Mouse (Mus musculus): ENCODE measurements around the gene Zfp653.
"Not testable (repeated sequence)": the region's sequence is repeated elsewhere in the genome, so short reads cannot be mapped to it uniquely, and the experiment has no call there.

The Zfp653 gene

DNA sequence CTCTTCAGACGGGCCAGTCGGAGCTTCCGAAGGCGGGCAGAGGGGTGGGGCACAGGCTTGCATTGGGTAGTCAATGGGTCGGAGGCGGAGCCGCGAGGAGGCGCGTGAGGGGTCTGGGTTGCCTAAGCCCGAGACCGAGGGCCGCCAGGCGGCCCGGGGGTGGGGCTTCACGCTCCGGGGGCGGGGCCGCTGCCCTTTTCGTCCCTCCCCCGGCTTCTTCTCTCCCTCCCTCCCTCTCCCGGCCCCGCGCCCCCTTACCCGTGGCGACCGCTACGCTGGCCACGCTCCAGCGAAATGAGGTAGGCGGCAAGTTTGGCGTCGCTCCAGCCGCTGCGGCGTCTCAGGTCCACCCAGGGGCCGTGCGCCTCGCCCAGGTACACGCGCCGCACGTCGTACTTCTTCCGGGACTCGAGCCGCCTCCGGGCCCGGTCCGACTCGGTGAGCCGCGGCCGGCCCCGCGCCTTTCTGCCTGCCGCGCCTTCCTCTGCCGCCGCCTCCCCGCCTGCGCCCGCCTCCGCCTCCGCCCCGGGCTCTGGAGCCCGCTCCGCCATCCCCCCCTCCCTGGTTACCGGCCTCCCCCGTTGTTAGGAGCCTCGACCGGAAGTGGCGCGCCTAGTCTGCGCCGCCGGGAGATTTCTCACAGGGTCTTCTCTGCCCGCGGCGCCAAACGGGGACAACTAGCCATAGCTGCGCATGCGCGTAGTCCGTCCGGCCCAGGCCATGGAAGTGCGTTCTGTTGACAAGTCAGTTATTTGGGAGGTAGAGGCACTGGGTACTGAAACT lies at the start of gene Zfp653, which contains the start of gene Gm49318:
Gene Zfp653 (minus strand): TSS at position 586 of the 783 bp plus-strand sequence.
Gene Gm49318 (minus strand): TSS at position 469 of the 783 bp plus-strand sequence.
- peak; percentile 99 for DNase-seq

DNA sequence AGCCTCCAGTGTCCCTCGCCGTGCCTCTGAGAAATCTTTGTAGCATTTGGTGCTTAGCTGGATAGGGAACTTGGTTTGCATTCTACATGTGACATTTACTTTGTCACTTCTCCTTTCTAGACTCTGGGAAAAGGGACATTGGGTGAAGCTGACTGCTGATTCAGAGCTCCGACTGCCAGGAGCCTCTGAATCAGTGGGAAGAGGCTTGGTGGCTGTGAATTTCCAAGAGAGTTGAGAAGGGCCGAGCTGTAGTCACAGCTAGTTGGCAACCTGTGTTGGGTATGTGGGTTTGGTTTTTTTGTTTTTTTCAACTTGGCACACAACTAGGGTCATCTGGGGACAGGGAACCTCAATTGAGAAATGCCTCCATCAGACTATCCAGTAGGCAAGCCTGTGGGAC lies 48.4 kb upstream of the Zfp653 start:
- DNase-seq: no peak

DNA sequence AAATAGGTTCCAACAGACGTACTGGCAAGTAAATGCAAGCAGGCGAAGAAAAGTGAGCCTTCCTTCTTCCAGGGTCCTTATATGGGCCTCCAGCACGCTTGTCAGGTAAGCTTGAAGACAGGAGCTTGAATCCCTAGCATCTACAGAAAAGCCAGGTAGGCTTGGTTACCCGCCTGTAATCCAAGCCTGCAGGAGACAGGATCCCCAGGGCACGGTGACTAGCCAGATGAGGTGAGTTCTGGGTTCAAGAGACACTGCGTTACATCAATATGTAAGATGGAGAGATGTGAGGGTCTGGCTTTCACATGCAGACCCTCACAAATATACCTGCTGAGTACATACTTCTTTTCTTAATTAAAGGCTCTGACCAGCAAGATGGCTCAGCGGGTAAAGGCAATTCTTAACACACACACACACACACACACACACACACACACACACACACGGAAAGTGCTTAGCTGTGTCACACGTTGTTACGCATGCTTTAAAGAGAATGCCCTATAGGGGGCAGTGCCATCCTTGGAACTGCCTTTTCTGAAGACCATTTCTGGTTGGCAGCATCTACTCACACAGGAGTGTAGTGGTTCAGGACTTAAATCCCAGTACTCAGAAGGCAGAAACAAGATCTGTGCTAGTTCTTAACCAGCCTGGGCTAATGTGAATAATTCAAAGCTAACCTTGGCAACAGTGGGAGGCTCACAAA lies 46.7 kb upstream of the Zfp653 start:
- peak; percentile 70 for DNase-seq

DNA sequence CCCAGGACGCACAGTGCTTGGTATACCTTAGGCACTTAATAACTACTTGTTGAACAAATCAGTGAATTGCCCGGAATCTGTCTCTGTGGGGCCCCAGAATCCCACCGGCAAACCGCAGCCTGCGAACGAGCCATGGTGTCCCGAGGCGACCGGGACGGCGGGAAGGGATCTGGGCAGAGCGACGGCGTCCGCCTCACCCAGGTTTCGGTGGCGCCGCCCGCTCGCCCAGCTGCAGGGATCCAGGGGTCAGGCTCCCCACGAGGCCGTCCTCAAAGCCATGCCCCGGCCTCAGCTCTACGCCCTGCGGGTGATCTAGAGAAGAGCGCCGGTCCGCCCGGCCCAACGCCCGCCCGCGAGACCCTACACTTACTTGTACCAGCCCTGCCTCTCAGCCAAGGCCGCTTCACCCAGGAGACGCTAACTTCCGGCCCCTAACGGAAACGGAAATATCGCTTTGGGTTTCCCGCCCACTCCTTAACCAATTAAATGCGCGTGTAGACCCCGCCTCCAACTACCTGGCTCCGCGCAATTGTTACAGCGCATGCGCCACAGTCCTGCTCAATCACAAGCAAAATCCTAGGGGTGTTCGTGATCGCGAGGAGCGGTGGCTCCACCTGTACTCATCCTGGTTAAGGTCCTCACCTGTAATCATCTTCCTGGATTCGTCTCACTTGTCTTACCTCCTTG lies 45.7 kb upstream of the Zfp653 start, which contains the start of gene Elof1:
Gene Elof1 (minus strand): TSS at position 433 of the 687 bp plus-strand sequence.
- DNase-seq: peak; percentile 98

DNA sequence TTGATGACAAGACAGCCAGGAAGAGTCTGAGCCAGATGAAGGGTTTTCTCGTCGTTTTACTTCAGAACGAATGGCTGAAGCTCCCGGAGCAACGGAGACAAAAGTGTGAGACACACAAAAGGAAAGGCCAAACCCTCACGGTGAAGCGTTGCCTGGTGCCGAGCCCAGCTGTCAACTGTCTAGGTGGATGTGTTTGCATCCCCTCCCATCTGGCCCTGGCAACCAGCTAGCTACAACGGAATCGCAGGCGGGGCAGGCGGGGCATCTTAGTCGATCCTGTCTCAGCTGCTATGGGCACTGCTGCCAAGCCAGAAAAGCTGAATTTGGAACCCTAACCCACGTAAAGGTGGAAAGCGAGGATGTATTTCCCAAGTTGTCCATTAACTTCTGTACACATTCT lies 44.9 kb upstream of the Zfp653 start:
- no peak for DNase-seq

DNA sequence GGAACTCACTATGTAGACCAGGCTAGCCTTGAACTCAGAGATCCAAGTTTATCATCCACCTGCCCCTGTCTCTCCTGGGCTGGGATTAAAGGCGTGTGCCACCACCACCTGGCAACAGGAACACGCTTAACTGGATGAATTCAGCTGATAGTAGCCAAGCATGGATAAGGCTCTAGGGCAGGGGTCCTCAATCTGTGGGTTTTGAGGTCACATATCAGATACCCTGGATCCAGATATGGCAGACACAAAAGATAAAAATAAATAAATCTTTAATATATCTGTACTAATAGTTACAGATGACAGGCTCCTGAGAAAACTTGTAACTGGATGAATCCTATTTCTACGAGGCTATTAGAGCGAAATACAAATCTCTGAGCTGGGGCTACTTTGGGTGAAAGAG lies 44.5 kb upstream of the Zfp653 start:
- DNase-seq: no peak

DNA sequence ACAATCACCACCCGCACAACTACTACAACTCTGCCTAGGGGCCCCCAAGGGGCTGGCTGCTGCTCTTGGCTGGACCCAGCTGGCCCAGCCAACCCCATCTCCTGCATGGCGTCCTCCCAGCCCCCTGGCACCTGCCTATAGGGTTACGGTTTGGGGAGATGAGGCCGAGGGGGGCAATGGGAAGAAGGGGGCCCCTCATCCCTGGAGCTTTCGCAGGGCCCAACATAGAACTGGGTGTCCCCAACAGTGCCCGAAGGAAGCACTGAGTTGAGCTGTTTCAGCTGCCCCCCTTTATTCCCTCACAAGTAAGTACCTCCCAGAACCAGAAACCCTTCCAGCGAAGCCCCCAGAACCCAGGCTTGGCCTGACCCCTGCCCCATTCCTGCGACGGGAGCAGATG lies 37.0 kb upstream of the Zfp653 start:
- no peak for DNase-seq

DNA sequence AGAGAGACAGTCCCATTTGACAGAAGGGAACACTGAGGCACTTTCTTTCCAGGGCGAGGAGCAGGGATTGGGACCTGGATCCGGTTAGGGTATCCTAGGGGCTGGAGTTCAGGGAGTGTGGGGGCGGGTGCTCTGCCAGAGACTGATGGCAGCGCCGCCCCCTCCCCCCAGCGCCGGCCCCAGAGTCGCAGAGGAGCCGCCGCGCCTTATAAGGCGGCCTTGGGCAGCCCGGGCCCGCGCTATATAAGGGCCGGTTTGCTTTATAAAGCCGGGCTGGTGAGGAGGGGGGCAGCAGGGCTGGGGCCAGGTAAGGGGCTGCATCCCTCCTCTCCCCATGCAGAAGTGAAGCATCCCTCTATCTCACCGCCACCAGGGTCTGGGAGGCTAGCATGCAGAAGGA lies 28.7 kb upstream of the Zfp653 start:
- DNase-seq: peak; percentile 47

DNA sequence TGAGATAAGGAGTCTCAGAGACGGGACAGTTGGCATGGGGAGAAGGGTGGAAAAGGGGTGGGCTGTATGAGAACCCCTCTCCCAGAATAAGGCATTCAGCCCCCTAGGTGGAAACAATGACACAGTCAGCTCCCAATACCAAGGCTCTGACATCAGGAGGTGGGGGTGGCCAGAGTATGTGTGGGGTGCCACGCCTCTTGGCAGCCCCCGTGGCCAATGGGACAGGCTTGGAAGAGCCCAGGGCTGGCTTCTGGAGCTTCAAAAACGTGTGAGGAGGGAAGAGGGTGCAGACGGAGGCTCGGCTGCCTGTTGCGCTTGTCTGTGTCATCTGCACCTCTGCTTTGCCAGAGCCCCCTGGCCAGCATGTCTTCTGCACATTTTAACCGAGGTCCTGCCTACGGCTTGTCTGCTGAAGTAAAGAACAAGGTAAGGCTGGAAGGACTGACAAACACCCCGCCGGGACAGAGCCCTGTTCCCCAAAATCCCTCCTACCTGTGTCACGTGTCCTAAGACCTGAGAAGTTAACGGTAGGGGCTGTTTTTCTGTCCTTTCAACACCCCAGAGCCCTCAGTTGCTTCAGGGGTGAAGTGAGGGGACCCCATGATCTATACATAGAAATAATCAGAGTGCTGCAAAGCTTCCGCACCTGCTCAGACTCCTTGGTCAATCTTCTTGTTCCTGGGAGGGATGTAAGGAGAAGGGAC lies 28.0 kb upstream of the Zfp653 start, which contains the start of gene Cnn1:
Gene Cnn1 (plus strand): TSS at position 224 of the 704 bp plus-strand sequence.
- peak; percentile 29 for DNase-seq

DNA sequence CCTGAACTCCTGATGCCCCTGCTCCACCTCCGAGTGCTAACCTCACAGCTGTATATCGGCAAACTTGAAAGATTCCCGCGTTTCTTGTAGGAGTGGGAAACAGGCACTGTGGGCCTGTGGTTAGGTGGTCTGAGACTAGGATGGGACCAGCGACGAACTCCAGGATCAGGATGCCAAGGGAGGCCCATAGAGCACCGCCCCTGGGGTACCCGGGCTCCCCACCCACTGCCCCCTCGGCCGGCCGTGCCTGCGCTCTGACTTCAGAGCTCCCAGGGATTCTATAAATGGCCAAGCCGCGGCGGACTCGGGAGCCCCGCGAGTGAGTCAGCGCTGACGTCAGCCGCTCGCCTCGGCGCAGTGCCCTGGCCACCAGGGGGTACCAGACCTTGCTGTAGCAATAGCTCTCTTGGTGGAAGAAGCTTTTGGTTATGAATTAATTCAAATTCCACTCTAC lies 24.7 kb upstream of the Zfp653 start:
- peak; percentile 92 for DNase-seq

DNA sequence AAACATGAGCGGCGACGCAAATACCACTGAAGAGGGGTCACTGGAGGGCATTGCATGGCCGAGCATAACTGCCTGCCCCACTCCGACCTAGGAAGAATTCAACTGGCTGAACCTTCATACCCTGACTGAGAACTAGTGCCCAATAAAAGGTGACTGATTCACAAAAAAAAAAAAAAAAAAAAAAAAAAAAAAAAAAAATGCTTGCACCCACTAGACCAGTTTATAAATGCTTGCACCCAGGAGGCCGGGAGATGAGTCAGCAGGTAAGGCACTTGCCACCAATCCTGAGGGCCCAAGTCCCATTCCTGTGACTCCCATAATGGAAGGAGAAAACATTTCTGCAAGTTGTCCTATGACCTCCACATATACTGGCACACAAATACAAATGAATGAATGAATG lies 21.6 kb upstream of the Zfp653 start:
- no peak for DNase-seq

DNA sequence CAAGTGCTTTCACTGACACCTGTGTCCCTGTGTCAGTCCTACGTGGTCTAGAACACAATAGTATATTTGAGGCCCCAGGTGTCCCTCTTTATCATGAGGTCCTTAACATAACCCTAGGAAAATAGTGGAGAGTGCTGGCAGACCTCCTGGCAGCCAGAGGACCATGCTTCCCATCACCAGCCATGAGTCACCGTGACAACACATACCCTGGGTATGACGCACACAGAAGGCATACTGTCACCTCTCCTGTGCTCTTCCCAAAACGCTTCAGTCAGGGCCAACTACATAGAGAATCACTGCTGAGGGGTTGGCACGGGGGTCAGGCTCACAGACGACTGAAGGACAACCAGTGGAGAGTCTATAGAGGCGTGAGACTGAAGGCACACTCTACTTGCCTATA lies 18.8 kb upstream of the Zfp653 start:
- no peak for DNase-seq

DNA sequence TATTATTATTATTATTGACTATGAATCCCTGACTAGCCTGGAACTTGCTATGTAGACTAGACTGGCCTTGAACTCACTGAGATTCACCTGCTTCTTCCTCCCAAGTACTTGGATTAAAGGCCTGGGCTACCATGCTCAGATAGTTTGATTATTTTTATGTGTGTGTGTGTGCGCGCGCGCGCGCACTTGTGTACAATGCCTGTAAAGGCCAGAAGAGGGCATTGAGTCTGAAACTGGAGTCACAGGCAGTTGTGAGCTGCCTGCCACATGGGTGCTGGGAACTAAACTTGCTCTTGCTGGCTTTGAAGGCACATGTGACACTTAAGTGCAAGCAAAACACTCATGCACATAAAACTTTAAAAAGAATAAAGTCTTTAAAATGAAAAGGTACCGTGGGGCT lies 18.1 kb upstream of the Zfp653 start:
- no peak for DNase-seq

DNA sequence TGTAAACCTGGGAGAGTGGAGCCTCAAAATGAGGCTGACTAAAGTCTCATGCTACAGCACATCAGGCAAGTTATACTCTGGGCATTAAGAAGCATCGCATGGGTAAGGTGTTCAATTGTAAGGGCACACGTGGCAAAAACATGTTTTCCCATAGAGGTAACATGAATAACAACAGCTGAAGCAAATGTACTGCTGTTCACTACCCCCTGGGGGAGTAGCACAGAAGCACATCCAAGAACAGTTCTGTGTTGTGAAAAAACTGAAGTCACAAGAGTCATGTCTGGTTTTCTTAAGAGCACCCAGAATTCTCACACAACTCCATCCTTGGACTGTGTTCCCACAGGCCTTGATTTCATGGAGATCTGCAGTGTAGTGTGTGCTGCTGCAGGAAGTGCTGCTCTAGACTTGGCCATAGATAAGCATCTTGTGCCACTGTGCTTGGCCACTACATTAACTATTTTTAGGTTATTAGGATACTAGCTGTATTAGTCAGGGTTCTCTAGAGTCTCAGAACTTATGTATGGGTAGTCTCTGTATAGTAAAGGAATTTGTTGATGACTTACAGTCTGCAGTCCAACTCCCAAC lies 15.9 kb upstream of the Zfp653 start:
- DNase-seq: no peak

DNA sequence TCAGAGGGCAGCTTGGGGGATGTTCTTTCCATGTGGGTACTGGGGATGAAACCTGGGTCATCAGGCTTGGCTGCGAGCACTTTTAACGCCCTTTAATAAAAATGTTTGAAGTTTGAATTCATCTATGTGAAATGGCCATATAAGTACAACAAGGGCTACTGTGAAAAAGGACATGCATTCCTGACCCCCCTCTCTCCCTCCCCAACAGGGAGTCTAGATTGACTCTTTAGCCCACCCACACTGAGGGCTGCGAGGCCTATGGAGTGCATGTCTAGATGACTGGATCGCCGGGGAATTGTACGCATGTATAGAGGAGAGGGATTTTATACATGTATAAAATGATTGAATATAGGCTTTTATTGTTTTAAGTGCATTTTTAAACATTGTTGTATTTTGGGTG lies 14.8 kb upstream of the Zfp653 start:
- DNase-seq: no peak

DNA sequence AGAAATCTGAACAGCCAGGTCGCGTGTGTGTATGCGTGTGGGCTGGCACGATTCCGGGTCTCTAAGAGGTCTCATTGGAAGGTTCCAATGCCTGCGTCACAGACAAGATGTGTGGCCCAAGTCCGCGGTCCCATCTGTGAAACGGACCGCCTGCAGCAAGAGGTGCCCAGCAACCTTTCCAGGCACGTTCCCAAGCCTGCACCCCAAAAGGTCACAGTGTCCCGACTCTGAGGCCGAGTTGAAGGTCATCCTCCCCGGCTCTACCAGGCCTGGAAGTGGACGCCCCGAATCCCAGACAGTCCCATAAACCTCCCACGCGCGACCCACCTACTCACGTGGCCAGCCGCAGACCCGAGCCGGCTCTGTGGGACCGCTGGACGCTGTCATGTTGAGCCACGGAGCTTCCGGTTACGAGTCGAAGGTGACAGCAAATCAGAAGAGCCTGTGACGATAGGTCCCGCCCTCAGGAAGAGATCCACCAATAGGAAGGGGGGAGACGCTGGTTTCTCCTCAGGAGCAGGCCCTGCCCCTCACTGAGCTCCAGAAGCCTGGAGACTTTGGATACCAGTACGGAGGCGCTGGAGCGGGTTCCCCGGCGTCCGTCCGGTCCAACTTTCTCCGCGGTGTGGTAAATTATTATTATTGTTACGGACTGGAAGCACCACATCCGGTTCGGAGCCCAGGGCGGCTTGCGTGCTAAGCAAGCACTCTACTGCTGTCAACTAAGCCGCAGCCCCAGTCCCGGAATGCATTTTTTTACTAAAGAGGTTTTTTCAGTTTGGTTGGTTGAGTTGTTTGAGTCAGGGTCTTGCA lies 14.1 kb upstream of the Zfp653 start, which contains the start of gene Ecsit:
Gene Ecsit (minus strand): TSS at position 417 of the 813 bp plus-strand sequence.
- peak; percentile 95 for DNase-seq

DNA sequence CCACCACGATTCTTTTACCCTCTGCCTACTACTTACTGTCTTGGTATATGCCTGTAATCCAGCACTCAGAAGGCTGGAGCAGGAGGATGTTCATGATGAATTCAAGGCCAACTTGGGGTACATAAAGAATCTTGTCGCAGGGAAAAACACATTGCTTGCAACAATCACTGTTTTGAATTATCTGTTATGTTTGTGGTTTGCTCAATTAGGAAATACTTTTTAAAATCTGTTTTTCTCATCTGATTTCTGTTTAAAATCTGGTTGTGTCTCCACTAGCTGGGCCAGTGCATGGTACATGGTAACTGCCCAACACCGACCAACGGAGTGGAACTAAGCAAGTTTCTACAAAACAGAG lies 13.5 kb upstream of the Zfp653 start:
- no peak for DNase-seq

DNA sequence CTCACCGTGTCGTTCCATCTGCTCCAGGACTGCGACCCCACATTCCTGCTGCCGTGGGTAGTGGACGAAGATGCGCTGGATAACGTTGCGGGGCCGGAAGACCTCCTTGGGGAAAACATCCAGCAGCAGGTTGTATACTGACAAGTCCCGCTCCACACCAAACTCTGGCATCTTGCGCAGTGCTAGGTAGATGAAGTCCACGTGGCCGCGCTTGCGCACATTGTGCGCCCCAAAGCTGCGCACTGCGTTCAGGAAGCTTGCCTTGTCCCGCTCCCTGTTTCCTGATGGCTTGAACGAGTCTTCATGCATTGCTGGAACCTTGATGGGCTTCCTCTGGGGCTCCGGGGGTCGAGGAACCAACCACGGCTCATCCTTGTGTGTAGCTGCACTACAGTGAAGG lies 5.0 kb upstream of the Zfp653 start:
- DNase-seq: no peak

DNA sequence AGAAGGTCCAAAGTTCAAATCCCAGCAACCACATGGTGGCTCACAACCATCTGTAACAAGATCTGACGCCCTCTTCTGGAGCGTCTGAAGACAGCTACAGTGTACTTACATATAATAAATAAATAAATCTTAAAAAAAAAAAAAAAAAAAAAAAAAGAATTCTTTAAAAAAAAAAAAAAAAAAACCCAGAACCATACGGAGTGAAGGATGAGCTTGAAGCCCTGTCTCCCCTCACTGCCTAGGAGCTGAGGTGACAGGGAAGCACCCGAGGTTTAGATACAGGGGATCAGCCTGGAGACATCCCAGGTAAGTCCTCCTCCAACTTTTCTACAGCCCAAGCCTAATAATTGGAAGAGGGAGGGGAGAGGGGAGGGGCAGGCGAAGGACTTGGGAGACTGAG lies 4.6 kb upstream of the Zfp653 start:
- not testable (repeated sequence) for DNase-seq

DNA sequence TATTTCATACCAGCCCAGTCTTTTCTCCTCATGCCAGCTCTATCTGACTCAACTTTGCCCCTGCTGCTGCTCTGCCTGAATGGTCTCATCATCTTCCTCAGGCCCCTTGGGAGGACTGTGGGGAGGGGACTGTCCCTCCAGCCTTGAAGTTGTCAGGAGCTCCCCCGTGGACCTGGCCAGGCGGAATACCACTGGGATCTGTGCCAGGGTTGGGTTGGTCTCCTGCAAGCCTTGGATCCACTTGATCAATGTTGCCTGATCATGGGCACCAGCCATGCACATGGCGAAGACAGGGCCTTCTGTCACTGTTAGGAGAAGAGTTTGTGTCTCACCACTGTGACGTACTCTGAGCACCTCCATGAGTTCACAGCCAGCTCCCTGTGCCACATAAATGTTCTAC lies 1.1 kb upstream of the Zfp653 start:
- DNase-seq: no peak

DNA sequence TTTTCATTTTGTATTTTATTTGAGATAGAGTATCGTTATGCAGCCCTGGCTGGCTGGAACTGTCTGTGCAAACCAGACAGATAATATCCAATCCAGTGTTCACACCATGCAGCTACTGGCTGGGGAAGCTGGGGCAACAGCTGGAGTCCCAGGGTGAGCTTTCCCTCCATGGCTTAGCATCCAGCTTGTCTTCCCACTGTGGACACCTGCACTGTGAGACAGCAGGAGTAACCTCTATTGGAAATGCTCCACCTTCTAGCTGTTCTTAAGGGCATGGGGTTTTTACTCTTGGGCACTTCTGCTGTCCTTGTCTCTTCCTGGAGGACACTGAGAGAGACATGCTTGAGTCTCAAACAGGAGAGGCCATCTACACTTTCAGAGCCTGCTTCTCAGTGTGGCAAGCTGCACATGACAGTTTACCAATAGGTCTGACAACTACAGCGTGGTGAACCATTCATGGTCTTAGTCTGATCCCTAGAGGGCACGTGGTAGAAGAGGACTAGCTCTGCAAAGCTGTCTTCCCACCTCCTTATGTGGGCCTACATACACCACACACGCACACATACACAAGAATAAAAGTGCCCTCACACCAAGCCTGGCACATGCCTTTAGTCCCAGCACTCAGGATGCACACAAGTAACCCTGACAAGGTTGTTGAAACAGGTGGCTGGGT lies 1.2 kb downstream of the Zfp653 start:
- no peak for DNase-seq
